Mouse (Mus musculus) kidney, embryonic 16.5 days (tissue): ENCODE measurements around the gene Cklf. TPM values are rescaled to one million over a fixed set of nuclear protein-coding genes. Genes with fewer than 3 reads are reported as not detected.
"Not testable (repeated sequence)": the region's sequence is repeated elsewhere in the genome, so short reads cannot be mapped to it uniquely, and the experiment has no call there.

Experiments
- ATAC-seq: fragments of 200-750 bp; cut with Nextera tagmentation; 2 replicates; pipeline ENCODE4 v1.8.0; 2017; ENCODE audit warnings: moderate TSS enrichment; ENCODE audit not compliant: low FRiP score, low TSS enrichment
- H3K27ac ChIP-seq: fragments of 300-500 bp; sonication (generic); 2 replicates; pipeline ENCODE4 v1.5.1; 2014; ENCODE audit warnings: low read length
- H3K27me3 ChIP-seq: fragments of 300-500 bp; sonication (generic); 2 replicates; pipeline ENCODE4 v1.6.1; 2014; ENCODE audit warnings: low read length, control low read depth, mixed read lengths; ENCODE audit not compliant: insufficient read depth
- H3K36me3 ChIP-seq: fragments of 300-500 bp; sonication (generic); 2 replicates; pipeline ENCODE4 v1.6.1; 2014; ENCODE audit warnings: low read length, control low read depth, mixed read lengths; ENCODE audit not compliant: insufficient read depth
- H3K4me1 ChIP-seq: fragments of 300-500 bp; sonication (generic); 2 replicates; pipeline ENCODE4 v1.6.1; 2014; ENCODE audit warnings: low read length, control low read depth, mixed read lengths; ENCODE audit not compliant: insufficient read depth
- H3K4me2 ChIP-seq: fragments of 300-500 bp; sonication (generic); replicated peaks from 2 replicates; pipeline ENCODE4 v1.6.1; 2014; ENCODE audit warnings: low read depth, low read length
- H3K4me3 ChIP-seq: fragments of 300-500 bp; sonication (generic); 2 replicates; pipeline ENCODE4 v1.5.1; 2014; ENCODE audit warnings: mild to moderate bottlenecking, low read length
- H3K9ac ChIP-seq: fragments of 300-500 bp; sonication (generic); replicated peaks from 2 replicates; pipeline ENCODE4 v1.6.1; 2014; ENCODE audit warnings: low read length
- H3K9me3 ChIP-seq: fragments of 300-500 bp; sonication (generic); 2 replicates; pipeline ENCODE4 v1.6.1; 2016; ENCODE audit warnings: low read length, control low read depth
- WGBS: fragments of 180-500 bp; shearing (Covaris S2); extraction: QIAGEN DNeasy Blood & Tissue Kit; methylation state at CpG from one replicate; pipeline ENCODE4 v1.1.7; 2014; 5-methylcytosine and 5-hydroxymethylcytosine counted together
- polyA plus RNA-seq: library from polyadenylated mRNA; unstranded; fragments of >200 nt; fragmentation: Nextera tagmentation; extraction: Ambion mirVana; gene quantifications from 2 replicates; pipeline ENCODE4 v1.2.1, GENCODE M21; 2015

The Cklf gene
- polyA plus RNA-seq, 1 experiment from 2014 or later, result 40.0 TPM

- no peaks in the 10 kb centered on the region for H3K27me3 ChIP-seq
- no peaks in the 10 kb centered on the region for H3K4me1 ChIP-seq
- no peaks in the 10 kb centered on the region for H3K9me3 ChIP-seq
- ATAC-seq, result no peak
- 84% methylated on average over 11 of the region's 11 CpGs for whole genome bisulfite sequencing
- H3K4me2 ChIP-seq, result no peak overlapping the region
- H3K9ac ChIP-seq, result no peak overlapping the region
- H3K27ac ChIP-seq, result no peak overlapping the region
- no peak overlapping the region for H3K4me3 ChIP-seq
- no peaks in the 10 kb centered on the region for H3K36me3 ChIP-seq
Measured at GRCm38 (mm10) chr8:104304962-104305361, 54.3 kb downstream of the Cklf start.

GRCm38 (mm10) chr8:104308341-104308740 lies 57.7 kb downstream of the Cklf start:
- H3K4me3 ChIP-seq, H3K27ac ChIP-seq, H3K9me3 ChIP-seq, H3K4me1 ChIP-seq, H3K36me3 ChIP-seq, H3K27me3 ChIP-seq, H3K4me2 ChIP-seq, ATAC-seq, H3K9ac ChIP-seq: not testable (repeated sequence)
- WGBS, result 46% methylated on average over 6 of the region's 6 CpGs

GRCm38 (mm10) chr8:104309441-104310155 lies 58.9 kb downstream of the Cklf start, which contains the start of the genes Gm45711 and Cmtm1:
TSS of gene Gm45711 (minus strand) at chr8:104310081.
TSS of gene Cmtm1 (minus strand) at chr8:104310145.
- not testable (repeated sequence) for ATAC-seq, H3K4me2 ChIP-seq, H3K36me3 ChIP-seq, H3K9ac ChIP-seq, H3K4me1 ChIP-seq, H3K27me3 ChIP-seq, H3K4me3 ChIP-seq, H3K27ac ChIP-seq, H3K9me3 ChIP-seq
- 87% methylated on average over 36 of the region's 36 CpGs for WGBS

GRCm38 (mm10) chr8:104312023-104312422 lies 61.4 kb downstream of the Cklf start:
- H3K4me2 ChIP-seq, H3K9me3 ChIP-seq, ATAC-seq, H3K4me3 ChIP-seq, H3K36me3 ChIP-seq, H3K27ac ChIP-seq, H3K9ac ChIP-seq, H3K4me1 ChIP-seq, H3K27me3 ChIP-seq: not testable (repeated sequence)
- WGBS, result 81% methylated on average over 3 of the region's 3 CpGs

GRCm38 (mm10) chr8:104313311-104313710 lies 62.6 kb downstream of the Cklf start:
- H3K4me3 ChIP-seq, result no peak overlapping the region
- no peak overlapping the region for H3K9ac ChIP-seq
- H3K4me1 ChIP-seq, result no peaks in the 10 kb centered on the region
- no peaks in the 10 kb centered on the region for H3K9me3 ChIP-seq
- WGBS, result 65% methylated on average over 4 of the region's 4 CpGs
- H3K27me3 ChIP-seq, result no peaks in the 10 kb centered on the region
- no peaks in the 10 kb centered on the region for H3K36me3 ChIP-seq
- no peak overlapping the region for H3K27ac ChIP-seq
- no peak for ATAC-seq
- no peak overlapping the region for H3K4me2 ChIP-seq

Other genes starting within 250 kb of the Cklf start
- 38.1 and 42.2 TPM in 2 replicates for gene Cdh5, start 149.2 kb upstream of the Cklf start, polyA plus RNA-seq
- 2.3 and 2.5 TPM in 2 replicates for gene Bean1, start 80.4 kb upstream of the Cklf start, polyA plus RNA-seq
- gene Tk2, start 2.3 kb upstream of the Cklf start, polyA plus RNA-seq, result 21.6 and 25.5 TPM in 2 replicates
- gene Cmtm2a, start 42.3 kb downstream of the Cklf start, polyA plus RNA-seq, result not detected in 2 replicates
- not detected in 2 replicates for gene Gm45711, start 59.2 kb downstream of the Cklf start, polyA plus RNA-seq
- gene Cmtm1, start 59.3 kb downstream of the Cklf start, polyA plus RNA-seq, result not detected in 2 replicates
- gene Gm11020, start 70.7 kb downstream of the Cklf start, polyA plus RNA-seq, result not detected in 2 replicates
- gene Cmtm2b, start 71.4 kb downstream of the Cklf start, polyA plus RNA-seq, result not detected in 2 replicates
- gene Cmtm3, start 88.5 kb downstream of the Cklf start, polyA plus RNA-seq, result 172 and 174 TPM in 2 replicates
- 3.4 and 3.6 TPM in 2 replicates for gene Cmtm4, start 144.9 kb downstream of the Cklf start, polyA plus RNA-seq
- 59.0 and 62.7 TPM in 2 replicates for gene Dync1li2, start 192.2 kb downstream of the Cklf start, polyA plus RNA-seq